Mouse (Mus musculus): ENCODE results near the gene Zxdc. TPM values are rescaled to one million over a fixed set of nuclear protein-coding genes. Genes with fewer than 3 reads are reported as not detected.

The Zxdc gene
- polyA plus RNA-seq, 1 experiment from 2014 or later, result 16.2 TPM

DNA sequence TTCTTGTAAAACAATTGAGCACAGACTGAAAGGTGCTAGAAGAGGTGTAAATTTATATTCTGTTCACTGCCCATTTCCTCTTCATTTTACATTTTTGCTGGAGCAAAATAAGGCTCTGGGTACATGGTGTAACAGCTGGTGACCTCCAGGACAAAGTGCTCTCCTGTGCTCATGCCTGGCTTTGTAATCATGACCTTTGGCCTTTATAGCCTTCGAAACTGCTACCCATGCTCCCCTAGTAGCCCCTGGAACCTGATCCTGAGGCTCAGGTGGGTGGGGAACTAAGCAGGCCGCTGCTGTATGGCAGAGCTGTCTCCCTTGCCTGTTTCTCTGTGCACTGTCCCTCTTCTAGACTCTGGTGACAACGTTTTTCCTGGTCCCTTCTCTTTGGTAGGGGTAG is 24.7 kb downstream of the Zxdc start:
- H3K27ac ChIP-seq (replicated peaks; ENCODE audit: low read depth, low read length), result no peak overlapping the region
- no peak overlapping the region for H3K4me2 ChIP-seq (ENCODE audit: low read length)
- no peak overlapping the region for H3K4me3 ChIP-seq (replicated peaks; ENCODE audit: low read depth, low read length)
- H3K9ac ChIP-seq (replicated peaks; ENCODE audit: low read length), result no peak overlapping the region
- ATAC-seq (ENCODE audit: low FRiP score, low TSS enrichment) (no peak), DNase-seq (no peak)
- peaks cover 55% of the 10 kb centered on the region for H3K36me3 ChIP-seq (ENCODE audit: control insufficient read depth, insufficient read depth, low read length)
- H3K27me3 ChIP-seq (ENCODE audit: control insufficient read depth, insufficient read depth, low read length), result no peaks in the 10 kb centered on the region
- no peaks in the 10 kb centered on the region for H3K4me1 ChIP-seq (ENCODE audit: control insufficient read depth, insufficient read depth, low read length)
- H3K9me3 ChIP-seq (ENCODE audit: control insufficient read depth, low read length), result no peaks in the 10 kb centered on the region
- WGBS, result 77% methylated on average over 3 of the region's 3 CpGs

- DNase-seq (no peak), ATAC-seq (ENCODE audit: low FRiP score, low TSS enrichment) (no peak)
- peaks cover 52% of the 10 kb centered on the region for H3K36me3 ChIP-seq (ENCODE audit: control insufficient read depth, insufficient read depth, low read length)
- no peaks in the 10 kb centered on the region for H3K4me1 ChIP-seq (ENCODE audit: control insufficient read depth, insufficient read depth, low read length)
- no peaks in the 10 kb centered on the region for H3K9me3 ChIP-seq (ENCODE audit: control insufficient read depth, low read length)
- H3K4me2 ChIP-seq (ENCODE audit: low read length), result no peak overlapping the region
- no peak overlapping the region for H3K4me3 ChIP-seq (replicated peaks; ENCODE audit: low read depth, low read length)
- H3K9ac ChIP-seq (replicated peaks; ENCODE audit: low read length), result no peak overlapping the region
- 93% methylated on average over 2 of the region's 2 CpGs for WGBS
- H3K27ac ChIP-seq (replicated peaks; ENCODE audit: low read depth, low read length), result no peak overlapping the region
- no peaks in the 10 kb centered on the region for H3K27me3 ChIP-seq (ENCODE audit: control insufficient read depth, insufficient read depth, low read length)
Measured at GRCm38 (mm10) chr6:90395751-90396150, 26.5 kb downstream of the Zxdc start.

DNA sequence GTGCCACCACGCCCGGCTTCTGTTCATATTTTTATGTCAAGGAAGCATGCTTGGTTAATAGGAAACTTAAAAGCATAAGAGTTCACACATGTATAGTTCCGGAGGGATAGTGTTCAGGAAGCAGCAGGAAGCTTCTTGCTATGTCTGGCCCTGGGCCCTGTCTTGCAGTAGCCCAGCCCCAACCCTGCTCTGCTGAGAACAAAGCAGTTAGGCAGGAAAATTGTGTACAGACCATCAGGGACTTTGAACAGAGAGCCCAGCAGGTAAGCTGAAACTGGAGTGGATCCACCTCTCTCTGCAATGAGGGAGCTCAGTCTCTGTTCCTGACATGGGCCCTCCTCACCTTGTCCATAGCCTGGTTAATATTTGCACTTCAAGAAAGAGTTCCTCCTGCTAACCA is 28.0 kb downstream of the Zxdc start:
- H3K9ac ChIP-seq (replicated peaks; ENCODE audit: low read length), result no peak overlapping the region
- WGBS, result 93% methylated on average over 3 of the region's 3 CpGs
- H3K4me2 ChIP-seq (ENCODE audit: low read length), result no peak overlapping the region
- no peak for DNase-seq
- ATAC-seq (ENCODE audit: low FRiP score, low TSS enrichment), result no peak
- no peak overlapping the region for H3K4me3 ChIP-seq (replicated peaks; ENCODE audit: low read depth, low read length)
- no peak overlapping the region for H3K27ac ChIP-seq (replicated peaks; ENCODE audit: low read depth, low read length)
- no peaks in the 10 kb centered on the region for H3K4me1 ChIP-seq (ENCODE audit: control insufficient read depth, insufficient read depth, low read length)
- no peaks in the 10 kb centered on the region for H3K27me3 ChIP-seq (ENCODE audit: control insufficient read depth, insufficient read depth, low read length)
- H3K9me3 ChIP-seq (ENCODE audit: control insufficient read depth, low read length), result no peaks in the 10 kb centered on the region
- H3K36me3 ChIP-seq (ENCODE audit: control insufficient read depth, insufficient read depth, low read length), result peaks cover 50% of the 10 kb centered on the region

DNA sequence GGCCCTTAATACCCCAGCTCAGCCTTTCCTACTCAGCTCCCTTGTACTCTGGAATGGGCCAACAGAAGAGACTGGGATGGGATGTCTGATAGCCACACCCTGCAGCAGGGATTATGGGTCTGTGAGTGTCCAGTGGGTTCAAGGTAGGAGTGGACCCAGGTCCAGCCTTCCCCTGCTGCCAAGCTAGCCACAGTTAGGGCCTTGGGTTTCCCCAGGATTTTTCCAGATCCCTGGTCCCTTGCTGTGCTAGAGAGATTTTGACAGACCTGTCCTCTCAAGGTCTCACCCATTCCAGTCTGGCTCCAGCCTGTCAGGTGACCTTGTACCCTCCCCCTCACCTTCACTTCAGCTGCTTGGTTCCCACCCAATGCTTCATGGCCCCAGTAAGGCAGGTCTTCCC is 39.3 kb downstream of the Zxdc start:
- no peak for ATAC-seq (ENCODE audit: low FRiP score, low TSS enrichment)
- Histone ChIP-seq H3K4me3 (replicated peaks; ENCODE audit: low read depth, low read length) (no peak overlapping the region), H3K27ac (replicated peaks; ENCODE audit: low read depth, low read length) (no peak overlapping the region), H3K4me2 (ENCODE audit: low read length) (no peak overlapping the region), H3K9ac (replicated peaks; ENCODE audit: low read length) (no peak overlapping the region), H3K36me3 (ENCODE audit: control insufficient read depth, insufficient read depth, low read length) (peaks cover 17% of the 10 kb centered on the region; the same call in 1 of the 2 replicates), H3K9me3 (ENCODE audit: control insufficient read depth, low read length) (no peaks in the 10 kb centered on the region), H3K27me3 (ENCODE audit: control insufficient read depth, insufficient read depth, low read length) (no peaks in the 10 kb centered on the region), H3K4me1 (ENCODE audit: control insufficient read depth, insufficient read depth, low read length) (no peaks in the 10 kb centered on the region)
- DNase-seq, result no peak

DNA sequence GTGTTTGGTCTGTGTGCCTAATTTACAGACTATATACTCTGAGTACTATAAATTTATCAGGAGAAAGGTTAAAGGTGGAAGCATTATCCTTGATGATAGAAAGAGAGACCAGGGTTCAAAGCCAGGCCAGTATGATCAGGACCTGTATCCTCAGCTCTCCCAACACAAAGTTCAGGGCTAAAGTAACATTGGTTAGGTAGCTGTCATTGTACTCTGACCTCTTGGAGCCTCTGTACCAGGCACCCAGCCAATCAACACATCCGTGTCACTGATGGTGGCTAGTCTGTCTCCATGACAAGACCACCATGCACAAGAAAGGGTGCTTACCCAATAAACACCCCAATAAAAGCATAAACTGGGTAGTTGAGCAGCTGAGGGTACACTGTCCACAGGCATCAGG is 41.7 kb downstream of the Zxdc start:
- no peaks in the 10 kb centered on the region for H3K9me3 ChIP-seq (ENCODE audit: control insufficient read depth, low read length)
- ATAC-seq (ENCODE audit: low FRiP score, low TSS enrichment) (no peak), DNase-seq (no peak)
- no peak overlapping the region for H3K4me2 ChIP-seq (ENCODE audit: low read length)
- no peaks in the 10 kb centered on the region for H3K27me3 ChIP-seq (ENCODE audit: control insufficient read depth, insufficient read depth, low read length)
- no peak overlapping the region for H3K9ac ChIP-seq (replicated peaks; ENCODE audit: low read length)
- H3K27ac ChIP-seq (replicated peaks; ENCODE audit: low read depth, low read length), result no peak overlapping the region
- no peak overlapping the region for H3K4me3 ChIP-seq (replicated peaks; ENCODE audit: low read depth, low read length)
- H3K4me1 ChIP-seq (ENCODE audit: control insufficient read depth, insufficient read depth, low read length), result no peaks in the 10 kb centered on the region
- no peaks in the 10 kb centered on the region for H3K36me3 ChIP-seq (ENCODE audit: control insufficient read depth, insufficient read depth, low read length)
- WGBS, result 86% methylated on average over 1 of the region's 1 CpGs

DNA sequence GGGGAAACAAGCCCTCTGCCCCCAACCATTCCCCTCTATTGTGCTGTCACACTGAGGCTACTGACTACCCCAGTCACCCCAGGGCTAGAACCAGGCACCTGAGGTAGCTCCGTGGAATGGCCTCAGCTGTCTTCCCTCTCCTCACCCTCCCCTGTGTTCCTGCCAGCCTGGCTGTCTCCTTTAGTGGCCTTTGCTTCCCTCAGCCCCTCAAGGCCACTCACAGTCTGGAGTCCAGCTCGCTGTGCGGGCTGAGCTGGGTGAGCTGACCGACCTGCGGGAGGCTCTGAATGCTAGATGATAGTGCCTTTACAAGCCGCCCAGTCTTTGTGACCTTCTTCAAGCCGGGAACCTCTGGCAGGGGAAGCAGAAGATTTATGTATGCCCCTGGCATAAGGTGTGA is 42.6 kb downstream of the Zxdc start:
- H3K4me2 ChIP-seq (ENCODE audit: low read length), result no peak overlapping the region
- H3K4me1 ChIP-seq (ENCODE audit: control insufficient read depth, insufficient read depth, low read length), result no peaks in the 10 kb centered on the region
- H3K27me3 ChIP-seq (ENCODE audit: control insufficient read depth, insufficient read depth, low read length), result no peaks in the 10 kb centered on the region
- H3K4me3 ChIP-seq (replicated peaks; ENCODE audit: low read depth, low read length), result no peak overlapping the region
- DNase-seq, result no peak
- H3K9me3 ChIP-seq (ENCODE audit: control insufficient read depth, low read length), result no peaks in the 10 kb centered on the region
- no peak overlapping the region for H3K9ac ChIP-seq (replicated peaks; ENCODE audit: low read length)
- 83% methylated on average over 7 of the region's 7 CpGs for WGBS
- no peak overlapping the region for H3K27ac ChIP-seq (replicated peaks; ENCODE audit: low read depth, low read length)
- no peaks in the 10 kb centered on the region for H3K36me3 ChIP-seq (ENCODE audit: control insufficient read depth, insufficient read depth, low read length)
- ATAC-seq (ENCODE audit: low FRiP score, low TSS enrichment), result no peak

GRCm38 (mm10) chr6:90422565-90422964 is 53.3 kb downstream of the Zxdc start:
- 0 out of 2 replicates have a peak overlapping the region, but pooled peaks have one; percentile 12 for H3K4me3 ChIP-seq (replicated peaks; ENCODE audit: low read depth, low read length)
- H3K9me3 ChIP-seq (ENCODE audit: control insufficient read depth, low read length), result no peaks in the 10 kb centered on the region
- peak overlapping the region; percentile 52 for H3K27ac ChIP-seq (replicated peaks; ENCODE audit: low read depth, low read length)
- DNase-seq (peak; percentile 91), ATAC-seq (ENCODE audit: low FRiP score, low TSS enrichment) (peak; percentile 79)
- H3K4me1 ChIP-seq (ENCODE audit: control insufficient read depth, insufficient read depth, low read length), result peaks cover 6% of the 10 kb centered on the region; the same call in 1 of the 2 replicates
- H3K9ac ChIP-seq (replicated peaks; ENCODE audit: low read length), result peak overlapping the region; percentile 36; the same call in 1 of the 2 replicates
- H3K4me2 ChIP-seq (ENCODE audit: low read length), result peak overlapping the region; percentile 49
- no peaks in the 10 kb centered on the region for H3K36me3 ChIP-seq (ENCODE audit: control insufficient read depth, insufficient read depth, low read length)
- WGBS, result 4% methylated on average over 14 of the region's 14 CpGs
- H3K27me3 ChIP-seq (ENCODE audit: control insufficient read depth, insufficient read depth, low read length), result no peaks in the 10 kb centered on the region

DNA sequence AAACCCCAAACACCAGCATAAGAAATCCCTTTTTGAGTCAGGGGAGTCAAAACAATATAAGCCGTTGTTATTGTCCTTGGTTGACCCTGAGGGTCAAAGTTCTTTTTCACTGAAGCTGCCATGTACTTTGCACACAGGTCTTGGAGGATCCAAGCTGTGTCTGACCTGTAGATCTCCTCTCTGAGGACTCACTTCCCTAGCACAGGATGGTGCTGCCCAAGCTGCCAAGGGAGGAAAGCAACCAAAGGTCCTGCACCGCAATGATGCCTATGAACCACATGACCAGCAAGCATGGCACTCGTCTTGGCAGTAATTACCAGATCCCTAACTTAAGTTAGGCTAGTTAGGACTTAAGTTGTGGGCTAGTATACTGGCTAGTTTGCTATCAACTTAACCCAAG is 56.1 kb downstream of the Zxdc start:
- no peak overlapping the region for H3K4me3 ChIP-seq (replicated peaks; ENCODE audit: low read depth, low read length)
- no peaks in the 10 kb centered on the region for H3K36me3 ChIP-seq (ENCODE audit: control insufficient read depth, insufficient read depth, low read length)
- no peak for ATAC-seq (ENCODE audit: low FRiP score, low TSS enrichment)
- no peaks in the 10 kb centered on the region; the same call in 1 of the 2 replicates for H3K27me3 ChIP-seq (ENCODE audit: control insufficient read depth, insufficient read depth, low read length)
- WGBS, result 85% methylated on average over 3 of the region's 3 CpGs
- no peak overlapping the region for H3K9ac ChIP-seq (replicated peaks; ENCODE audit: low read length)
- no peak overlapping the region for H3K27ac ChIP-seq (replicated peaks; ENCODE audit: low read depth, low read length)
- peaks cover 12% of the 10 kb centered on the region; the same call in 1 of the 2 replicates for H3K4me1 ChIP-seq (ENCODE audit: control insufficient read depth, insufficient read depth, low read length)
- no peak overlapping the region for H3K4me2 ChIP-seq (ENCODE audit: low read length)
- no peak for DNase-seq
- H3K9me3 ChIP-seq (ENCODE audit: control insufficient read depth, low read length), result no peaks in the 10 kb centered on the region

DNA sequence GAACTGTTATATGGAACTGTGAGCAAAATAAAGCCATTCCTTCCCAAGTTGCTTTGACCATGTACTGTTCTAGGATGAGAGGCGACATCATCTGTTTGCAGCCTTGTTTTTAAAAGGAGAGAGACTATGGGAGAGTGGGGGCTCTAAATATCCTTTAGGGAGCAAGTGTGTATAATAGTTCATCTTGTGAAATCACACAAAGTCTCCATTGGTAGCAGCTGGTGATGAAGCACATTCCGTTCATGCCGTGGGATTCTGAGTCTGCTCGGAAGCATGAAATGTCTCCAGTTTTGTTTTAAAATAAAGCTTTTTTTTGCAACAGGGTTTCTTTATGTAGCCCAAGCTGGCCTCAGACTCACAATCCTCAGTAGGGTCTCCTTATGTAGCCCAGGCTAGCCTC is 56.7 kb downstream of the Zxdc start:
- WGBS, result 90% methylated on average over 4 of the region's 4 CpGs
- no peak overlapping the region for H3K9ac ChIP-seq (replicated peaks; ENCODE audit: low read length)
- no peak for DNase-seq
- H3K4me3 ChIP-seq (replicated peaks; ENCODE audit: low read depth, low read length), result no peak overlapping the region
- peaks cover 12% of the 10 kb centered on the region; the same call in 1 of the 2 replicates for H3K4me1 ChIP-seq (ENCODE audit: control insufficient read depth, insufficient read depth, low read length)
- no peak overlapping the region for H3K27ac ChIP-seq (replicated peaks; ENCODE audit: low read depth, low read length)
- H3K27me3 ChIP-seq (ENCODE audit: control insufficient read depth, insufficient read depth, low read length), result no peaks in the 10 kb centered on the region; the same call in 1 of the 2 replicates
- H3K36me3 ChIP-seq (ENCODE audit: control insufficient read depth, insufficient read depth, low read length), result no peaks in the 10 kb centered on the region
- no peaks in the 10 kb centered on the region for H3K9me3 ChIP-seq (ENCODE audit: control insufficient read depth, low read length)
- no peak overlapping the region for H3K4me2 ChIP-seq (ENCODE audit: low read length)
- no peak for ATAC-seq (ENCODE audit: low FRiP score, low TSS enrichment)
